Mouse (Mus musculus): ENCODE measurements around the gene Gm10801. TPM values are rescaled to one million over a fixed set of nuclear protein-coding genes. Genes with fewer than 3 reads are reported as not detected.
"Not testable (repeated sequence)": the region's sequence is repeated elsewhere in the genome, so short reads cannot be mapped to it uniquely, and the experiment has no call there.

Gene Gm10801
- not detected in 2 replicates for polyA plus RNA-seq (2012; rRNA removed)

DNA sequence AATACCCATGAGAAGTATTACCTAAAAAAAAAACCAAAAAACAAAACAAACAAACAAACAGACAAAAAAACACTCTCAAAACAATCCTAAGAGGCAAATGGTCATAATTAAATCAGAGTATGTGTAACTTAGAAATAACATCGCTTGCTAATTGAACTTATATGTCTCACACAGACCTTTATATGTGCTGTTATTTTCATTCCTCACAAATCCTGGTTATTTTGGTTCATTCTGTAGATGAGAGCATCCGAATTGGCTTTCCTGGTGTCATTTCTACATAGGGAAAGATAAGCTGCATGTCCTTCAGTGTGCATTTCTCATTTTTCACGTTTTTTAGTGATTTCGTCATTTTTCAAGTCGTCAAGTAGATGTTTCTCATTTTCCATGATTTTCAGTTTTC lies at the start of gene Gm10801:
Gene Gm10801 (plus strand): TSS at position 301 of the 400 bp plus-strand sequence.
- H3K27ac ChIP-seq (ENCODE audit: control insufficient read depth, insufficient read depth, low read length); H3K27me3 ChIP-seq (ENCODE audit: control insufficient read depth, insufficient read depth, low read length); H3K36me3 ChIP-seq (ENCODE audit: control insufficient read depth, insufficient read depth, low read length); H3K4me1 ChIP-seq (replicated peaks; ENCODE audit: control insufficient read depth, insufficient read depth, low read length); H3K4me3 ChIP-seq (ENCODE audit: control insufficient read depth, insufficient read depth, low read length); DNase-seq: not testable (repeated sequence)
- WGBS = 82% methylated on average over 5 of the region's 5 CpGs

DNA sequence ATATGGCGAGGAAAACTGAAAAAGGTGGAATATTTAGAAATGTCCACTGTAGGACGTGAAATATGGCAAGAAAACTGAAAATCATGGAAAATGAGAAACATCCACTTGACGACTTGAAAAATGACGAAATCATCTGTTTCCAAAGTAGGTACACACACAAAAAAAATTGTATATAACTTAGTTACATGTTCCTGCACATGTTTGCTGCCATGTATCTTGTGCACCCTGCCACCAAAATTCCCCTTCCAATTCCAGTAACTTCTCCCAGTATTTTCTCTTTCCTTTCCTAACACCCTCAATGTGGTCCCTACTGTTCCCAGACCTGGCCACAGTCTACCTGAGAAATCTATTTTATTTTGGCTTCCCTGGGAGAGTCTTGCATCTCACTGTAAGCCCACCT lies 5.2 kb downstream of the Gm10801 start, which contains the start of gene Gm10800:
Gene Gm10800 (minus strand): TSS at position 101 of the 400 bp plus-strand sequence.
- H3K4me1 ChIP-seq (replicated peaks; ENCODE audit: control insufficient read depth, insufficient read depth, low read length); H3K27me3 ChIP-seq (ENCODE audit: control insufficient read depth, insufficient read depth, low read length); H3K36me3 ChIP-seq (ENCODE audit: control insufficient read depth, insufficient read depth, low read length); H3K4me3 ChIP-seq (ENCODE audit: control insufficient read depth, insufficient read depth, low read length); H3K27ac ChIP-seq (ENCODE audit: control insufficient read depth, insufficient read depth, low read length); DNase-seq: not testable (repeated sequence)
- WGBS = 89% methylated on average over 4 of the region's 4 CpGs

DNA sequence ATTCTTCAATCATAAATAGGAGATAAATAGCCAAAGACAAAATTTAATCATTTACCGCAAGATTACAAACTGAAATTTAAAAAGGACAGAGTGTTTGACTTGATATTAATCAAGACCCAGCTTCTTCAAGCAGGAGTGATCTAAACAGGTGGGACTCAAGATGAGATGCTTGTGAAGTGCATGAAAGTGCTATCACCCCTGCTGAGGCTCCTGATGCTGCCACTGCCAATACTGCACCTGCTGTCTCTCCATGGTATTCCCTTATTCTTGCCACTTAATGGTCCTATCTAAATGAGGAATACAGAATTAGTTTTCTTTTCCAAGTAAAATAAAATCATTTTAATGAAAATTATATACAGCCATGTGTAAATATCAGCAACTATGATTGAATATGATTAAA lies 35.5 kb downstream of the Gm10801 start:
- no peak for TF ChIP-seq POLR2A (IDR thresholded peaks at IDR 0.05; ENCODE audit: control insufficient read depth, extremely low read depth, insufficient read depth, low read length, poor library complexity)
- no peak for TF ChIP-seq CTCF (IDR thresholded peaks at IDR 0.05; ENCODE audit: borderline replicate concordance, control insufficient read depth, extremely low read depth, insufficient read depth, low read length, poor library complexity)
- H3K4me3 ChIP-seq (ENCODE audit: control insufficient read depth, insufficient read depth, low read length) = no peak overlapping the region

More for the DNA sequence above, 35.5 kb downstream of the Gm10801 start:
- Histone ChIP-seq H3K4me1 (replicated peaks; ENCODE audit: control insufficient read depth, insufficient read depth, low read length) (no peaks in the 10 kb centered on the region), H3K36me3 (ENCODE audit: control insufficient read depth, insufficient read depth, low read length) (no peaks in the 10 kb centered on the region), H3K27ac (ENCODE audit: control insufficient read depth, insufficient read depth, low read length) (no peak overlapping the region), H3K27me3 (ENCODE audit: control insufficient read depth, insufficient read depth, low read length) (no peaks in the 10 kb centered on the region)
- DNase-seq = no peak
- WGBS = 95% methylated on average over 1 of the region's 1 CpGs

Other genes starting within 250 kb of the Gm10801 start
- gene Gm10800, start 5.1 kb downstream of the Gm10801 start, polyA plus RNA-seq (2012; rRNA removed) = 0.18 TPM in 1 of 2 replicates, not detected in the other

Data from thymus, adult 2 months (tissue).